Mouse (Mus musculus): ENCODE measurements around the gene Med15. TPM values are rescaled to one million over a fixed set of nuclear protein-coding genes. Genes with fewer than 3 reads are reported as not detected.
A peak's percentile ranks its signal among the peaks of the same experiment; 100 is the strongest.

The Med15 gene
- polyA plus RNA-seq, 1 experiment from 2014 or later = 19.4 TPM

GRCm38 (mm10) chr16:17626269-17626555, 106.5 kb downstream of the Med15 start:
- Histone ChIP-seq H3K4me1 (replicated peaks; ENCODE audit: control insufficient read depth, insufficient read depth) (no peaks in the 10 kb centered on the region), H3K9me3 (ENCODE audit: control insufficient read depth, low read length) (no peaks in the 10 kb centered on the region), H3K27ac (replicated peaks) (no peak overlapping the region), H3K4me2 (replicated peaks; ENCODE audit: low read depth) (no peak overlapping the region), H3K4me3 (ENCODE audit: low read depth, low read length) (no peak overlapping the region), H3K27me3 (ENCODE audit: control insufficient read depth, insufficient read depth, low read length) (no peaks in the 10 kb centered on the region), H3K9ac (ENCODE audit: low read length) (no peak overlapping the region), H3K36me3 (ENCODE audit: control insufficient read depth, insufficient read depth, low read length) (peaks cover 25% of the 10 kb centered on the region)
- WGBS = 95% methylated on average over 5 of the region's 5 CpGs
- DNase-seq (ENCODE audit: low spot score) = no peak
- no peak for ATAC-seq (ENCODE audit: low FRiP score, low TSS enrichment)
- TF ChIP-seq EP300 (optimal IDR thresholded peaks at IDR 0.05) (no peak), CTCF (IDR thresholded peaks at IDR 0.05; ENCODE audit: low read depth) (no peak)

- TF ChIP-seq EP300 (optimal IDR thresholded peaks at IDR 0.05) (no peak), CTCF (IDR thresholded peaks at IDR 0.05; ENCODE audit: low read depth) (peak; percentile 82)
- H3K9ac ChIP-seq (ENCODE audit: low read length) = no peak overlapping the region
- H3K27me3 ChIP-seq (ENCODE audit: control insufficient read depth, insufficient read depth, low read length) = no peaks in the 10 kb centered on the region
- no peaks in the 10 kb centered on the region for H3K4me1 ChIP-seq (replicated peaks; ENCODE audit: control insufficient read depth, insufficient read depth)
- DNase-seq (ENCODE audit: low spot score) = no peak
- H3K4me2 ChIP-seq (replicated peaks; ENCODE audit: low read depth) = no peak overlapping the region
- H3K4me3 ChIP-seq (ENCODE audit: low read depth, low read length) = no peak overlapping the region
- no peaks in the 10 kb centered on the region for H3K9me3 ChIP-seq (ENCODE audit: control insufficient read depth, low read length)
- 67% methylated on average over 8 of the region's 8 CpGs for WGBS
- no peak overlapping the region for H3K27ac ChIP-seq (replicated peaks)
- peak; percentile 64 for ATAC-seq (ENCODE audit: low FRiP score, low TSS enrichment)
- peaks cover 25% of the 10 kb centered on the region for H3K36me3 ChIP-seq (ENCODE audit: control insufficient read depth, insufficient read depth, low read length)
Measured at GRCm38 (mm10) chr16:17625488-17626268, 107.0 kb downstream of the Med15 start.

- no peaks in the 10 kb centered on the region for H3K4me1 ChIP-seq (replicated peaks; ENCODE audit: control insufficient read depth, insufficient read depth)
- no peak overlapping the region for H3K9ac ChIP-seq (ENCODE audit: low read length)
- no peak overlapping the region for H3K4me2 ChIP-seq (replicated peaks; ENCODE audit: low read depth)
- H3K27ac ChIP-seq (replicated peaks) = no peak overlapping the region
- H3K36me3 ChIP-seq (ENCODE audit: control insufficient read depth, insufficient read depth, low read length) = peaks cover 9% of the 10 kb centered on the region
- no peaks in the 10 kb centered on the region for H3K9me3 ChIP-seq (ENCODE audit: control insufficient read depth, low read length)
- no peaks in the 10 kb centered on the region for H3K27me3 ChIP-seq (ENCODE audit: control insufficient read depth, insufficient read depth, low read length)
- no peak overlapping the region for H3K4me3 ChIP-seq (ENCODE audit: low read depth, low read length)
- 79% methylated on average over 1 of the region's 1 CpGs for WGBS
- DNase-seq (ENCODE audit: low spot score) = no peak
- TF ChIP-seq EP300 (optimal IDR thresholded peaks at IDR 0.05) (no peak), CTCF (IDR thresholded peaks at IDR 0.05; ENCODE audit: low read depth) (no peak)
- ATAC-seq (ENCODE audit: low FRiP score, low TSS enrichment) = no peak
Measured at GRCm38 (mm10) chr16:17621936-17622335, 110.8 kb downstream of the Med15 start.

GRCm38 (mm10) chr16:17619198-17620105, 113.2 kb downstream of the Med15 start, which contains the start of gene Smpd4:
Gene Smpd4, plus strand, starts transcription at chr16:17619354.
- WGBS = 2% methylated on average over 60 of the region's 60 CpGs
- ATAC-seq (ENCODE audit: low FRiP score, low TSS enrichment) (peak; percentile 82), DNase-seq (ENCODE audit: low spot score) (peak; percentile 90)
- TF ChIP-seq EP300 (optimal IDR thresholded peaks at IDR 0.05) (no peak), CTCF (IDR thresholded peaks at IDR 0.05; ENCODE audit: low read depth) (no peak)
- peak within 1 kb of the TSS; percentile 56; the same call in 1 of the 2 replicates for H3K27ac ChIP-seq (replicated peaks)
- H3K9me3 ChIP-seq (ENCODE audit: control insufficient read depth, low read length) = no peaks in the 10 kb centered on the region
- no peaks in the 10 kb centered on the region for H3K36me3 ChIP-seq (ENCODE audit: control insufficient read depth, insufficient read depth, low read length)
- H3K9ac ChIP-seq (ENCODE audit: low read length) = peak within 1 kb of the TSS; percentile 91
- no peaks in the 10 kb centered on the region for H3K27me3 ChIP-seq (ENCODE audit: control insufficient read depth, insufficient read depth, low read length)
- peak within 1 kb of the TSS; percentile 98 for H3K4me3 ChIP-seq (ENCODE audit: low read depth, low read length)
- peak within 1 kb of the TSS; percentile 91 for H3K4me2 ChIP-seq (replicated peaks; ENCODE audit: low read depth)
- H3K4me1 ChIP-seq (replicated peaks; ENCODE audit: control insufficient read depth, insufficient read depth) = no peaks in the 10 kb centered on the region

- H3K9me3 ChIP-seq (ENCODE audit: control insufficient read depth, low read length) = no peaks in the 10 kb centered on the region
- H3K4me1 ChIP-seq (replicated peaks; ENCODE audit: control insufficient read depth, insufficient read depth) = no peaks in the 10 kb centered on the region
- no peak for TF ChIP-seq EP300 (optimal IDR thresholded peaks at IDR 0.05)
- TF ChIP-seq CTCF (IDR thresholded peaks at IDR 0.05; ENCODE audit: low read depth) = peak; percentile 83
- H3K4me3 ChIP-seq (ENCODE audit: low read depth, low read length) = no peak overlapping the region
- H3K27me3 ChIP-seq (ENCODE audit: control insufficient read depth, insufficient read depth, low read length) = no peaks in the 10 kb centered on the region
- H3K4me2 ChIP-seq (replicated peaks; ENCODE audit: low read depth) = no peak overlapping the region
- H3K27ac ChIP-seq (replicated peaks) = no peak overlapping the region
- DNase-seq (ENCODE audit: low spot score) (peak; percentile 81), ATAC-seq (ENCODE audit: low FRiP score, low TSS enrichment) (peak; percentile 73)
- WGBS = 7% methylated on average over 13 of the region's 13 CpGs
- H3K9ac ChIP-seq (ENCODE audit: low read length) = no peak overlapping the region
- no peaks in the 10 kb centered on the region for H3K36me3 ChIP-seq (ENCODE audit: control insufficient read depth, insufficient read depth, low read length)
Measured at GRCm38 (mm10) chr16:17617922-17618565, 114.6 kb downstream of the Med15 start.

All from stomach, postnatal 0 days (tissue).